Mouse (Mus musculus): ENCODE data around the gene Rpl14.

DNA sequence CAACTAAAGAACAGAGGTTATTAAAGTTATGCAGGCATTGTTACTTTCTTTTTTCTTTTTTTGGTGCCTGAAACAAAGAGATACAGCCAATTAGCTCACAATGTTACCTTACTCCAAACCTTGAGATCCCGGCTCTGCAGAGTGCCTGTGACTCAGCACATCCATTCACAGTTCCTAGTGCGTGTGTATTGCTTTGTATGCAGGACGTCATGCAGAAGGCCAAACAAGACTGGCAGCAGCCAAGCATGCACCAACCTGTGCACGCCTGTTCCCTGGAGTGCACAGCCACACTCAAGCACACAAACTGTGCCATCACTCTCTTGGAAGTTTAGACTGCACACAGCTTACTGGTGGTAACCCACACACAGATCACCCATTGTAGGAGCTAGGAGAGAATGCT is 44.0 kb upstream of the Rpl14 start:
- TF ChIP-seq CTCF (conservative IDR thresholded peaks at IDR 0.05 in 1 of 2, IDR thresholded peaks at IDR 0.05 in 1 of 2; ENCODE audit: low read depth in 2 of 2, low read length in 2 of 2) (no peak), E2F4 (IDR thresholded peaks at IDR 0.05; ENCODE audit: insufficient replicate concordance, low read depth, low read length) (no peak), ZMIZ1 (IDR thresholded peaks at IDR 0.05; ENCODE audit: low read depth, low read length) (no peak), TCF12 (IDR thresholded peaks at IDR 0.05; ENCODE audit: low read depth, low read length) (no peak), MAZ (IDR thresholded peaks at IDR 0.05; ENCODE audit: low read depth, low read length) (no peak), MAX (IDR thresholded peaks at IDR 0.05; ENCODE audit: low read length) (no peak), MXI1 (IDR thresholded peaks at IDR 0.05; ENCODE audit: low read depth, low read length) (no peak), UBTF (IDR thresholded peaks at IDR 0.05; ENCODE audit: low read depth, low read length) (no peak), MEF2A (IDR thresholded peaks at IDR 0.05; ENCODE audit: borderline replicate concordance, low read depth, low read length) (no peak), USF1 (IDR thresholded peaks at IDR 0.05; ENCODE audit: low read depth, low read length) (no peak), HCFC1 (IDR thresholded peaks at IDR 0.05; ENCODE audit: low read depth, low read length) (no peak), JUND (conservative IDR thresholded peaks at IDR 0.05; ENCODE audit: low read depth, low read length) (no peak)
